In genomic region chr1:154784862-154785261, GRCm38 (mm10) we compare ENCODE assay signal across 15 mouse cellular contexts.
A peak's percentile ranks its signal among the peaks of the same experiment; 100 is the strongest.
DNase-seq lines count a peak whose midpoint lies in the region; ATAC-seq and TF ChIP-seq lines count a peak whose summit lies in the region.
"Had no signal": no experiment of that assay in that cellular context is flagged by ENCODE, and none has a peak within 500 bp of the region (broad histone marks: within the 10 kb centered on the region; RNA-seq: fewer than 3 reads in every experiment).

No protein-coding gene starts in this region.

- peaks cover 25% of the 10 kb centered on the region for H3K4me1 ChIP-seq in heart, embryonic 12.5 days (replicated peaks)
- no peaks in the 10 kb centered on the region for H3K4me1 ChIP-seq in kidney, postnatal 0 days (replicated peaks; ENCODE audit: insufficient read depth, low read length)
- H3K4me1 ChIP-seq in kidney, embryonic 14.5 days (ENCODE audit: control insufficient read depth, insufficient read depth, low read length): peaks cover 12% of the 10 kb centered on the region; the same call in 1 of the 2 replicates
- peaks cover 3% of the 10 kb centered on the region; the same call in 1 of the 2 replicates for H3K4me1 ChIP-seq in neural tube, embryonic 12.5 days
- peaks cover 10% of the 10 kb centered on the region; the same call in 1 of the 2 replicates for H3K4me1 ChIP-seq in midbrain, embryonic 16.5 days (ENCODE audit: control insufficient read depth, insufficient read depth, low read length)
- H3K4me1 ChIP-seq: forebrain, embryonic 13.5 days had no signal

- peaks cover 15% of the 10 kb centered on the region for H3K27me3 ChIP-seq in heart, embryonic 12.5 days (replicated peaks)
- no peaks in the 10 kb centered on the region for H3K27me3 ChIP-seq in kidney, postnatal 0 days (ENCODE audit: insufficient read depth, low read length)
- H3K27me3 ChIP-seq in kidney, embryonic 14.5 days (ENCODE audit: control insufficient read depth, insufficient read depth, low read length): 0 out of 2 replicates have a peak, but pooled peaks cover 3% of the 10 kb centered on the region
- peaks cover 9% of the 10 kb centered on the region; the same call in 1 of the 2 replicates for H3K27me3 ChIP-seq in neural tube, embryonic 12.5 days (replicated peaks)
- H3K27me3 ChIP-seq in midbrain, embryonic 16.5 days (ENCODE audit: control insufficient read depth, insufficient read depth, low read depth, low read length): no peaks in the 10 kb centered on the region
- H3K27me3 ChIP-seq: forebrain, embryonic 13.5 days had no signal

- peak overlapping the region; percentile 29; the same call in 1 of the 2 replicates for H3K4me2 ChIP-seq in heart, embryonic 12.5 days
- H3K4me2 ChIP-seq in kidney, postnatal 0 days (ENCODE audit: low read length): no peak overlapping the region
- H3K4me2 ChIP-seq in kidney, embryonic 14.5 days (replicated peaks; ENCODE audit: low read depth, low read length): no peak overlapping the region; the same call in 1 of the 2 replicates
- H3K4me2 ChIP-seq in neural tube, embryonic 12.5 days (replicated peaks): 0 out of 2 replicates have a peak overlapping the region, but pooled peaks have one; percentile 27
- H3K4me2 ChIP-seq in midbrain, embryonic 16.5 days (ENCODE audit: low read length): 0 out of 2 replicates have a peak overlapping the region, but pooled peaks have one; percentile 1
- H3K4me2 ChIP-seq: forebrain, embryonic 13.5 days; limb, embryonic 12.5 days had no signal

- no peak overlapping the region for H3K4me3 ChIP-seq in heart, embryonic 12.5 days
- no peak overlapping the region for H3K4me3 ChIP-seq in kidney, postnatal 0 days (replicated peaks; ENCODE audit: low read depth, low read length)
- H3K4me3 ChIP-seq in kidney, embryonic 14.5 days (ENCODE audit: low read length): no peak overlapping the region
- H3K4me3 ChIP-seq in neural tube, embryonic 12.5 days: no peak overlapping the region
- no peak overlapping the region for H3K4me3 ChIP-seq in midbrain, embryonic 16.5 days (ENCODE audit: low read depth, low read length)
- H3K4me3 ChIP-seq: forebrain, embryonic 13.5 days; limb, embryonic 12.5 days had no signal

- no peak for DNase-seq in heart, adult 18-20 months
- DNase-seq in kidney, postnatal 0 days (ENCODE audit: low spot score): peak; percentile 36
- no peak for DNase-seq in neural tube, embryonic 10.5 days (ENCODE audit: extremely low spot score, low spot score)
- DNase-seq: adrenal gland, adult 2 months; gastrocnemius, postnatal 36 days; kidney, adult 2 months; layer of hippocampus, adult 9-11 months had no signal

- TF ChIP-seq CTCF in kidney, postnatal 0 days (IDR thresholded peaks at IDR 0.05; ENCODE audit: low read depth): no peak

- WGBS in heart, embryonic 12.5 days: 18% methylated on average over 12 of the region's 12 CpGs
- WGBS in kidney, postnatal 0 days: 11% methylated on average over 12 of the region's 12 CpGs
- 10% methylated on average over 12 of the region's 12 CpGs for WGBS in kidney, embryonic 14.5 days
- 34% methylated on average over 12 of the region's 12 CpGs for WGBS in neural tube, embryonic 12.5 days
- WGBS in midbrain, embryonic 16.5 days: 22% methylated on average over 12 of the region's 12 CpGs

- no peak overlapping the region for H3K9ac ChIP-seq in heart, embryonic 12.5 days
- H3K9ac ChIP-seq in kidney, postnatal 0 days (ENCODE audit: low read depth, low read length): no peak overlapping the region
- no peak overlapping the region for H3K9ac ChIP-seq in kidney, embryonic 14.5 days (ENCODE audit: low read depth, low read length)
- no peak overlapping the region for H3K9ac ChIP-seq in neural tube, embryonic 12.5 days
- H3K9ac ChIP-seq in midbrain, embryonic 16.5 days (ENCODE audit: low read depth, low read length): 0 out of 2 replicates have a peak overlapping the region, but pooled peaks have one; percentile 25
- H3K9ac ChIP-seq: forebrain, embryonic 13.5 days; limb, embryonic 12.5 days; liver, embryonic 14.5 days had no signal

- H3K9me3 ChIP-seq in heart, embryonic 12.5 days (replicated peaks): no peaks in the 10 kb centered on the region
- no peaks in the 10 kb centered on the region for H3K9me3 ChIP-seq in kidney, postnatal 0 days (replicated peaks; ENCODE audit: low read length)
- H3K9me3 ChIP-seq in kidney, embryonic 14.5 days (ENCODE audit: control insufficient read depth, low read length): no peaks in the 10 kb centered on the region
- H3K9me3 ChIP-seq in neural tube, embryonic 12.5 days: no peaks in the 10 kb centered on the region
- no peaks in the 10 kb centered on the region for H3K9me3 ChIP-seq in midbrain, embryonic 16.5 days (replicated peaks; ENCODE audit: control insufficient read depth, low read length, poor library complexity, severe bottlenecking)
- H3K9me3 ChIP-seq: forebrain, embryonic 13.5 days; limb, embryonic 12.5 days had no signal

- ATAC-seq in heart, embryonic 12.5 days (ENCODE audit: insufficient number of reproducible peaks, low FRiP score): no peak
- no peak for ATAC-seq in kidney, postnatal 0 days (replicated peaks; ENCODE audit: low FRiP score, low read depth)
- no peak for ATAC-seq in kidney, embryonic 14.5 days (ENCODE audit: low FRiP score, low TSS enrichment)
- ATAC-seq in neural tube, embryonic 12.5 days (ENCODE audit: low FRiP score, low read depth): no peak
- ATAC-seq in midbrain, embryonic 16.5 days: no peak
- ATAC-seq: lung, postnatal 0 days had no signal

- no peak overlapping the region for H3K27ac ChIP-seq in heart, embryonic 12.5 days (ENCODE audit: poor library complexity, severe bottlenecking)
- no peak overlapping the region for H3K27ac ChIP-seq in kidney, postnatal 0 days
- H3K27ac ChIP-seq in kidney, embryonic 14.5 days (ENCODE audit: low read depth, low read length): no peak overlapping the region
- no peak overlapping the region for H3K27ac ChIP-seq in neural tube, embryonic 12.5 days
- H3K27ac ChIP-seq in midbrain, embryonic 16.5 days (ENCODE audit: low read length): no peak overlapping the region
- H3K27ac ChIP-seq: forebrain, embryonic 13.5 days; limb, embryonic 12.5 days; liver, embryonic 14.5 days had no signal

- H3K36me3 ChIP-seq in heart, embryonic 12.5 days: no peaks in the 10 kb centered on the region
- H3K36me3 ChIP-seq in kidney, postnatal 0 days (ENCODE audit: insufficient read depth, low read length): no peaks in the 10 kb centered on the region
- no peaks in the 10 kb centered on the region for H3K36me3 ChIP-seq in kidney, embryonic 14.5 days (ENCODE audit: control insufficient read depth, insufficient read depth, low read length)
- no peaks in the 10 kb centered on the region for H3K36me3 ChIP-seq in neural tube, embryonic 12.5 days
- H3K36me3 ChIP-seq in midbrain, embryonic 16.5 days (ENCODE audit: control insufficient read depth, insufficient read depth, low read length): no peaks in the 10 kb centered on the region
- H3K36me3 ChIP-seq: limb, embryonic 12.5 days had no signal

Comparison
In these comparisons a context has a peak if more than half of its experiments do, and no peak if none do; other contexts are left out.
1. H3K4me2 ChIP-seq: peak in heart, embryonic 12.5 days (single experiment), neural tube, embryonic 12.5 days (single experiment) and midbrain, embryonic 16.5 days (single experiment); none in kidney, postnatal 0 days (single experiment) and kidney, embryonic 14.5 days (single experiment).